Mouse (Mus musculus): ENCODE results near the gene Vmn1r219. TPM values are rescaled to one million over a fixed set of nuclear protein-coding genes. Genes with fewer than 3 reads are reported as not detected.
"Not testable (repeated sequence)": the region's sequence is repeated elsewhere in the genome, so short reads cannot be mapped to it uniquely, and the experiment has no call there.

Gene Vmn1r219
- not detected in 2 replicates for polyA plus RNA-seq (2015; fragmentation: Nextera tagmentation; extraction: Ambion mirVana)

GRCm38 (mm10) chr13:23159012-23159411 is at the start of gene Vmn1r219:
Vmn1r219 (plus strand) TSS chr13:23159312.
- no peaks in the 10 kb centered on the region for H3K36me3 ChIP-seq
- H3K27ac ChIP-seq (replicated peaks) = no peak within 1 kb of the TSS
- no peaks in the 10 kb centered on the region for H3K27me3 ChIP-seq (replicated peaks)
- no peak within 1 kb of the TSS for H3K4me2 ChIP-seq
- no peak within 1 kb of the TSS for H3K4me3 ChIP-seq (replicated peaks)
- 81% methylated on average over 4 of the region's 4 CpGs for WGBS
- no peaks in the 10 kb centered on the region for H3K4me1 ChIP-seq
- no peak for ATAC-seq (ENCODE audit: low FRiP score)
- H3K9me3 ChIP-seq (replicated peaks) = no peaks in the 10 kb centered on the region
- H3K9ac ChIP-seq (replicated peaks) = no peak within 1 kb of the TSS

GRCm38 (mm10) chr13:23118126-23118525 is 41.0 kb upstream of the Vmn1r219 start, which contains the start of gene Vmn1r217:
Vmn1r217 (minus strand) TSS chr13:23118226.
- not testable (repeated sequence) for H3K4me3 ChIP-seq (replicated peaks); H3K4me2 ChIP-seq; ATAC-seq (ENCODE audit: low FRiP score); H3K9me3 ChIP-seq (replicated peaks); H3K27ac ChIP-seq (replicated peaks); H3K9ac ChIP-seq (replicated peaks); H3K36me3 ChIP-seq; H3K4me1 ChIP-seq; H3K27me3 ChIP-seq (replicated peaks)
- WGBS = 97% methylated on average over 1 of the region's 1 CpGs

GRCm38 (mm10) chr13:23120611-23121010 is 38.5 kb upstream of the Vmn1r219 start:
- H3K9ac ChIP-seq (replicated peaks) = no peak overlapping the region
- 92% methylated on average over 2 of the region's 2 CpGs for WGBS
- H3K4me1 ChIP-seq = no peaks in the 10 kb centered on the region
- H3K27me3 ChIP-seq (replicated peaks) = no peaks in the 10 kb centered on the region
- no peak overlapping the region for H3K4me2 ChIP-seq
- no peak overlapping the region for H3K4me3 ChIP-seq (replicated peaks)
- no peak for ATAC-seq (ENCODE audit: low FRiP score)
- H3K36me3 ChIP-seq = no peaks in the 10 kb centered on the region
- H3K27ac ChIP-seq (replicated peaks) = no peak overlapping the region
- H3K9me3 ChIP-seq (replicated peaks) = no peaks in the 10 kb centered on the region

GRCm38 (mm10) chr13:23133099-23133498 is 26.0 kb upstream of the Vmn1r219 start, which contains the start of gene Vmn1r218:
Vmn1r218 (plus strand) TSS chr13:23133155.
- Histone ChIP-seq H3K36me3 (no peaks in the 10 kb centered on the region), H3K4me2 (no peak within 1 kb of the TSS), H3K27ac (replicated peaks) (no peak within 1 kb of the TSS), H3K9ac (replicated peaks) (no peak within 1 kb of the TSS), H3K4me3 (replicated peaks) (no peak within 1 kb of the TSS), H3K27me3 (replicated peaks) (no peaks in the 10 kb centered on the region), H3K4me1 (no peaks in the 10 kb centered on the region), H3K9me3 (replicated peaks) (no peaks in the 10 kb centered on the region)
- no peak for ATAC-seq (ENCODE audit: low FRiP score)
- WGBS = 75% methylated on average over 3 of the region's 3 CpGs

GRCm38 (mm10) chr13:23133501-23133900 is 25.6 kb upstream of the Vmn1r219 start:
- H3K4me2 ChIP-seq = no peak overlapping the region
- WGBS = 45% methylated on average over 1 of the region's 1 CpGs
- no peaks in the 10 kb centered on the region for H3K27me3 ChIP-seq (replicated peaks)
- H3K36me3 ChIP-seq = no peaks in the 10 kb centered on the region
- no peak overlapping the region for H3K9ac ChIP-seq (replicated peaks)
- H3K9me3 ChIP-seq (replicated peaks) = no peaks in the 10 kb centered on the region
- H3K27ac ChIP-seq (replicated peaks) = no peak overlapping the region
- H3K4me1 ChIP-seq = no peaks in the 10 kb centered on the region
- ATAC-seq (ENCODE audit: low FRiP score) = no peak
- H3K4me3 ChIP-seq (replicated peaks) = no peak overlapping the region

- H3K4me2 ChIP-seq = no peak overlapping the region
- no peaks in the 10 kb centered on the region for H3K36me3 ChIP-seq
- H3K27ac ChIP-seq (replicated peaks) = no peak overlapping the region
- no peaks in the 10 kb centered on the region for H3K4me1 ChIP-seq
- no peaks in the 10 kb centered on the region for H3K9me3 ChIP-seq (replicated peaks)
- WGBS = 82% methylated on average over 2 of the region's 2 CpGs
- H3K27me3 ChIP-seq (replicated peaks) = no peaks in the 10 kb centered on the region
- no peak overlapping the region for H3K4me3 ChIP-seq (replicated peaks)
- no peak for ATAC-seq (ENCODE audit: low FRiP score)
- H3K9ac ChIP-seq (replicated peaks) = no peak overlapping the region
These were observed 20.2 kb upstream of the Vmn1r219 start for GRCm38 (mm10) chr13:23138880-23139279.

- no peak overlapping the region for H3K4me2 ChIP-seq
- no peaks in the 10 kb centered on the region for H3K4me1 ChIP-seq
- no peaks in the 10 kb centered on the region for H3K36me3 ChIP-seq
- WGBS = 73% methylated on average over 3 of the region's 3 CpGs
- H3K27me3 ChIP-seq (replicated peaks) = no peaks in the 10 kb centered on the region
- H3K4me3 ChIP-seq (replicated peaks) = no peak overlapping the region
- ATAC-seq (ENCODE audit: low FRiP score) = no peak
- H3K9ac ChIP-seq (replicated peaks) = no peak overlapping the region
- no peak overlapping the region for H3K27ac ChIP-seq (replicated peaks)
- no peaks in the 10 kb centered on the region for H3K9me3 ChIP-seq (replicated peaks)
These were observed 1.3 kb upstream of the Vmn1r219 start for GRCm38 (mm10) chr13:23157848-23158247.

GRCm38 (mm10) chr13:23166471-23166870 is 7.4 kb downstream of the Vmn1r219 start:
- WGBS = 84% methylated on average over 4 of the region's 4 CpGs

GRCm38 (mm10) chr13:23187875-23188274 is 28.8 kb downstream of the Vmn1r219 start, which contains the start of gene Vmn1r220:
Vmn1r220 (minus strand) TSS chr13:23187975.
- no peak for ATAC-seq (ENCODE audit: low FRiP score)
- H3K9ac ChIP-seq (replicated peaks) = no peak within 1 kb of the TSS
- H3K4me1 ChIP-seq = no peaks in the 10 kb centered on the region
- 89% methylated on average over 2 of the region's 2 CpGs for WGBS
- no peak within 1 kb of the TSS for H3K4me3 ChIP-seq (replicated peaks)
- no peaks in the 10 kb centered on the region for H3K27me3 ChIP-seq (replicated peaks)
- no peaks in the 10 kb centered on the region for H3K36me3 ChIP-seq
- H3K27ac ChIP-seq (replicated peaks) = no peak within 1 kb of the TSS
- H3K9me3 ChIP-seq (replicated peaks) = no peaks in the 10 kb centered on the region
- H3K4me2 ChIP-seq = no peak within 1 kb of the TSS

More at GRCm38 (mm10) chr13:23166471-23166870, 7.4 kb downstream of the Vmn1r219 start:
- not testable (repeated sequence) for H3K4me1 ChIP-seq; H3K9ac ChIP-seq (replicated peaks); H3K27ac ChIP-seq (replicated peaks); H3K27me3 ChIP-seq (replicated peaks); H3K4me2 ChIP-seq; ATAC-seq (ENCODE audit: low FRiP score); H3K4me3 ChIP-seq (replicated peaks); H3K9me3 ChIP-seq (replicated peaks); H3K36me3 ChIP-seq

- not testable (repeated sequence) for H3K27me3 ChIP-seq (replicated peaks); H3K4me1 ChIP-seq; ATAC-seq (ENCODE audit: low FRiP score); H3K9me3 ChIP-seq (replicated peaks); H3K4me3 ChIP-seq (replicated peaks); H3K4me2 ChIP-seq; H3K36me3 ChIP-seq; H3K9ac ChIP-seq (replicated peaks); H3K27ac ChIP-seq (replicated peaks)
- 85% methylated on average over 1 of the region's 1 CpGs for WGBS
These were observed 44.8 kb downstream of the Vmn1r219 start for GRCm38 (mm10) chr13:23203885-23204284.

- not testable (repeated sequence) for ATAC-seq (ENCODE audit: low FRiP score); H3K9me3 ChIP-seq (replicated peaks); H3K27me3 ChIP-seq (replicated peaks); H3K27ac ChIP-seq (replicated peaks); H3K9ac ChIP-seq (replicated peaks); H3K4me3 ChIP-seq (replicated peaks); H3K36me3 ChIP-seq; H3K4me1 ChIP-seq; H3K4me2 ChIP-seq
- 94% methylated on average over 2 of the region's 2 CpGs for WGBS
These were observed 54.7 kb downstream of the Vmn1r219 start, which contains the start of gene Vmn1r221 for GRCm38 (mm10) chr13:23213827-23214226. Vmn1r221 (plus strand) TSS chr13:23214127.

Data from neural tube, embryonic 15.5 days (tissue).